Mouse (Mus musculus): Measurements from ENCODE around the gene Mroh9. TPM values are rescaled to one million over a fixed set of nuclear protein-coding genes. Genes with fewer than 3 reads are reported as not detected.

Gene Mroh9
- polyA plus RNA-seq (2012; rRNA removed), result not detected in 2 replicates

GRCm38 (mm10) chr1:163085570-163085969 lies at the start of gene Mroh9:
Gene Mroh9 (minus strand): TSS chr1:163085670.
- TF ChIP-seq CTCF (IDR thresholded peaks at IDR 0.05; ENCODE audit: insufficient read depth, low read length) (no peak), POLR2A (IDR thresholded peaks at IDR 0.05; ENCODE audit: borderline replicate concordance, extremely low read depth, low read depth, low read length) (no peak)
- no peaks in the 10 kb centered on the region; the same call in 1 of the 2 replicates for H3K4me1 ChIP-seq (ENCODE audit: control insufficient read depth, insufficient read depth, low read length)
- H3K4me3 ChIP-seq (replicated peaks; ENCODE audit: extremely low read depth, low read depth, low read length), result no peak within 1 kb of the TSS
- DNase-seq, result no peak
- 88% methylated on average over 2 of the region's 2 CpGs for WGBS

DNA sequence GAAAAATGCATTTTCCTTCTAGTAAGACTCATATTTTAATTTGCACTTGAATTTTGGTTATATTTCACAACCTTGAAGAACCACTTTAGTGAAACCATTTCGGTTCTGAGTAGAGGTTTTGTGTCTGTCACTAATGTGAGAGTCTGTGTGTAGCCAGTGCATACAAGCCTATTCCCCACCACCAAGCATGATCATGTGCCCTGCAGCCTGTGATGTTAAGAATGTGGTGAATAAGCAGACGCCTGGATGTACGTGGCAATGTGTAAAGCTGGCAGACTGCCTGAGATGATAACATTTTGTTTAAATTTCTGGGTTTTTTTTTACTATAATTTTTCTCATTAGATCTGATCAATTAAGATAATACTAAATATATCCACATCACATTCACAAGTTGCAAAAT lies 44.5 kb upstream of the Mroh9 start:
- Histone ChIP-seq H3K4me1 (ENCODE audit: control insufficient read depth, insufficient read depth, low read length) (no peaks in the 10 kb centered on the region), H3K4me3 (replicated peaks; ENCODE audit: extremely low read depth, low read depth, low read length) (no peak overlapping the region)
- no peak for DNase-seq
- 38% methylated on average over 3 of the region's 3 CpGs for WGBS
- TF ChIP-seq CTCF (IDR thresholded peaks at IDR 0.05; ENCODE audit: insufficient read depth, low read length) (no peak), POLR2A (IDR thresholded peaks at IDR 0.05; ENCODE audit: borderline replicate concordance, extremely low read depth, low read depth, low read length) (no peak)

- Histone ChIP-seq H3K4me1 (ENCODE audit: control insufficient read depth, insufficient read depth, low read length) (no peaks in the 10 kb centered on the region), H3K4me3 (replicated peaks; ENCODE audit: extremely low read depth, low read depth, low read length) (no peak overlapping the region)
- DNase-seq, result no peak
- WGBS, result 85% methylated on average over 9 of the region's 9 CpGs
- TF ChIP-seq CTCF (IDR thresholded peaks at IDR 0.05; ENCODE audit: insufficient read depth, low read length) (no peak), POLR2A (IDR thresholded peaks at IDR 0.05; ENCODE audit: borderline replicate concordance, extremely low read depth, low read depth, low read length) (no peak)
Observed at GRCm38 (mm10) chr1:163129129-163129900, 43.8 kb upstream of the Mroh9 start.

DNA sequence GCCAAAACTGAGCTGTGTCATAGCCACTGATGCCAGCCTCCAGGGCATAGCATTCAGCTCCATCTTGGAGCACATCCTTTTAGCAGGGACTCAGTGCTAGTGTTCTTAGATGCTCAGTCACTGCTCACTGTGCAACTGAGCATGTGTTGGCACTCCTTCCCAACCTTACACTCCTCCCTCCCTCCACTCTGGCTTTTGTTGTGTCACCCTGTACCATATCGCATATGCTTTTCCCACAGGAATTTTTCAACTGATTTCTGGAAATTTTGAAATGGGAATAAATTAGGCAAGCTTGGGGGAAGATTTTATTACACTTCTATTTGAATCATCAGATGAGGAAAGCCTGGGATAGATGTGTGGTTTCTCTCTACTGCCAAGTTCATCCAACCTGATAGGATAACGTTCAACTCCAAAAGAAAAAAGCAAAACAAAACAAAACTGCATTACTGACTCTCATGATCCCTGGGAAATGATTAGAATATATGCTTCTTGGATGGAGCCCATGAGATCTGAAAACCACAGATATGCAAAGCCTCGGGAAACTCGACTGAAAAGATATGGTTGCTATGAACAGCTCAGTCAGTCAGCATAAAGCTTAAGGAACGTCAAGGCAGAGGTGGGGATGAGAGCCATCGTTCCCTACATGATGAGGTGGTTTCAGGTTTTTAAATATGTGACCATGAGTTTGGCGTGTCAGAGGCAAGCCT lies 40.9 kb upstream of the Mroh9 start:
- Histone ChIP-seq H3K4me3 (replicated peaks; ENCODE audit: extremely low read depth, low read depth, low read length) (no peak overlapping the region), H3K4me1 (ENCODE audit: control insufficient read depth, insufficient read depth, low read length) (no peaks in the 10 kb centered on the region)
- WGBS, result 65% methylated on average over 7 of the region's 7 CpGs
- TF ChIP-seq POLR2A (IDR thresholded peaks at IDR 0.05; ENCODE audit: borderline replicate concordance, extremely low read depth, low read depth, low read length), result no peak
- TF ChIP-seq CTCF (IDR thresholded peaks at IDR 0.05; ENCODE audit: insufficient read depth, low read length), result no peak
- no peak for DNase-seq

DNA sequence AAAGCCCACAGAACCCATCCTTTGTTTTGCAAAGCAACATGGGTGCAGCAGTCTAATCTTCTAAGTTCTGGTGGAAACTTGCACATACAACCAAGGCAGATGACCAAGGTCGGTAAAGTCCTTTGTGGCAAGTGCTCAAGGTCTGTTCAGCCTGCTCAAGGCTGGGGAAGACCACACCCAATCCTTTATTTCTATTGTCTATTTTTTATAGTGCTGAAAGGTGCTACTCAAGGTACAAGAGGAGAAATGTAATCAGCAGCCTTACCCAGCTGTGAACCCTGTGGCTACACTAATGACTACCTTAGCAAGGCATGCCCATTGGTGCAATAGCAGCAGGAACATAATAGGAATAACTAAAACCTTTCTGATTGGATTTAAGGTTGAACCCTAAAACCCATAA lies 36.9 kb upstream of the Mroh9 start:
- TF ChIP-seq CTCF (IDR thresholded peaks at IDR 0.05; ENCODE audit: insufficient read depth, low read length), result no peak
- TF ChIP-seq POLR2A (IDR thresholded peaks at IDR 0.05; ENCODE audit: borderline replicate concordance, extremely low read depth, low read depth, low read length), result no peak
- H3K4me3 ChIP-seq (replicated peaks; ENCODE audit: extremely low read depth, low read depth, low read length), result no peak overlapping the region
- 91% methylated on average over 1 of the region's 1 CpGs for WGBS
- H3K4me1 ChIP-seq (ENCODE audit: control insufficient read depth, insufficient read depth, low read length), result no peaks in the 10 kb centered on the region
- no peak for DNase-seq

DNA sequence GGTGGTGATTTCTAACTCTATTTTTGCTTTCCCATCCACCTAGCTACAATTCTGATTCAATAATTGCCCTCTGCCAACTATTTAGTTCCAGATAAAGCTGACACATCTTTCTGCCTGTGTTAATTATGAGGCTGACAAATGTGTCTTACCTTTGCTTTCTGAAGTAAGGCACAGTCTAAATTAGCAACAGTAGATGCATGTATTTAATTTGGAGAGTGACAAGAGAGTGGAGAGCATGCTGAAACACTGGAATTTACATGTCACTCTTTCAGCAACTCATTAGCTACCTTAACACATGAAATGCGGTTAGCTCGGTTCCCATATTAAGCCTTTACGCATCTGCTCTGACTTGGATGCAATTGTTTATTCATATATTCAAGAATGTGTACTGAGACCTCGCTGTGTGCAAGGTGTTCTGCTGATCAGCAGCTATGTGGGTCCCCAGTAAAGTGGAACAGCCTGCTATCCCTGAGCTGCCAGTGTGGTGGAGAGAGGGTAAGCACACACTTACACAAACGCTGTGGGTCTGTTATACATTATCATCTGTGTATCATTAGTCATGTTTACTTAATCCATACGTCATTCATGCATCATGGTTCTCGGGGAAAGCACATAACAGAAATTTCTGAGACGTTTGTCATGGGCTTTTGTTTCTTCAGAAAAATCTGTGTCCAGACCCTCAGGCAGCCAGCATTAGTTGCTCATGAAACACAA lies 28.1 kb upstream of the Mroh9 start:
- 53% methylated on average over 8 of the region's 8 CpGs for WGBS
- DNase-seq, result no peak
- Histone ChIP-seq H3K4me3 (replicated peaks; ENCODE audit: extremely low read depth, low read depth, low read length) (no peak overlapping the region), H3K4me1 (ENCODE audit: control insufficient read depth, insufficient read depth, low read length) (no peaks in the 10 kb centered on the region)
- no peak for TF ChIP-seq POLR2A (IDR thresholded peaks at IDR 0.05; ENCODE audit: borderline replicate concordance, extremely low read depth, low read depth, low read length)
- no peak for TF ChIP-seq CTCF (IDR thresholded peaks at IDR 0.05; ENCODE audit: insufficient read depth, low read length)

- H3K4me1 ChIP-seq (ENCODE audit: control insufficient read depth, insufficient read depth, low read length), result no peaks in the 10 kb centered on the region
- TF ChIP-seq CTCF (IDR thresholded peaks at IDR 0.05; ENCODE audit: insufficient read depth, low read length) (no peak), POLR2A (IDR thresholded peaks at IDR 0.05; ENCODE audit: borderline replicate concordance, extremely low read depth, low read depth, low read length) (no peak)
- no peak overlapping the region for H3K4me3 ChIP-seq (replicated peaks; ENCODE audit: extremely low read depth, low read depth, low read length)
- WGBS, result 68% methylated on average over 4 of the region's 4 CpGs
- no peak for DNase-seq
Observed at GRCm38 (mm10) chr1:163112482-163113164, 27.2 kb upstream of the Mroh9 start.

- DNase-seq, result no peak
- 23% methylated on average over 1 of the region's 1 CpGs for WGBS
- Histone ChIP-seq H3K4me1 (ENCODE audit: control insufficient read depth, insufficient read depth, low read length) (no peaks in the 10 kb centered on the region), H3K4me3 (replicated peaks; ENCODE audit: extremely low read depth, low read depth, low read length) (no peak overlapping the region)
- no peak for TF ChIP-seq CTCF (IDR thresholded peaks at IDR 0.05; ENCODE audit: insufficient read depth, low read length)
Observed at GRCm38 (mm10) chr1:163104960-163105359, 19.5 kb upstream of the Mroh9 start.

Measured in lung, adult 2 months (tissue).